Mouse (Mus musculus): ENCODE data around the gene Pomgnt1. TPM values are rescaled to one million over a fixed set of nuclear protein-coding genes. Genes with fewer than 3 reads are reported as not detected.

Gene Pomgnt1
- polyA plus RNA-seq, 1 experiment from 2014 or later, result 59.9 TPM

- 70% methylated on average over 7 of the region's 7 CpGs for WGBS
- no peak overlapping the region for H3K27ac ChIP-seq (replicated peaks)
- H3K4me3 ChIP-seq, result no peak overlapping the region
- no peak overlapping the region for H3K4me2 ChIP-seq
- peaks cover 25% of the 10 kb centered on the region for H3K27me3 ChIP-seq
- H3K9ac ChIP-seq, result no peak overlapping the region
- peaks cover 18% of the 10 kb centered on the region for H3K4me1 ChIP-seq (replicated peaks)
- ATAC-seq (ENCODE audit: low read depth), result no peak
- no peaks in the 10 kb centered on the region for H3K36me3 ChIP-seq
- H3K9me3 ChIP-seq, result no peaks in the 10 kb centered on the region
Observed at GRCm38 (mm10) chr4:116142269-116142668, 18.6 kb downstream of the Pomgnt1 start.

GRCm38 (mm10) chr4:116143317-116143811, 19.7 kb downstream of the Pomgnt1 start:
- 8% methylated on average over 7 of the region's 7 CpGs for WGBS
- H3K9ac ChIP-seq, result no peak overlapping the region
- H3K4me1 ChIP-seq (replicated peaks), result peaks cover 18% of the 10 kb centered on the region
- peak overlapping the region; percentile 97 for H3K4me2 ChIP-seq
- peak; percentile 25; the same call in 1 of the 2 replicates for ATAC-seq (ENCODE audit: low read depth)
- H3K27me3 ChIP-seq, result peaks cover 25% of the 10 kb centered on the region
- H3K36me3 ChIP-seq, result no peaks in the 10 kb centered on the region
- no peaks in the 10 kb centered on the region for H3K9me3 ChIP-seq
- no peak overlapping the region for H3K27ac ChIP-seq (replicated peaks)
- H3K4me3 ChIP-seq, result peak overlapping the region; percentile 58

- no peaks in the 10 kb centered on the region for H3K9me3 ChIP-seq
- H3K4me1 ChIP-seq (replicated peaks), result peaks cover 18% of the 10 kb centered on the region
- peaks cover 25% of the 10 kb centered on the region for H3K27me3 ChIP-seq
- peak; percentile 63 for ATAC-seq (ENCODE audit: low read depth)
- peak overlapping the region; percentile 58 for H3K4me3 ChIP-seq
- H3K27ac ChIP-seq (replicated peaks), result no peak overlapping the region
- peak overlapping the region; percentile 80 for H3K9ac ChIP-seq
- H3K4me2 ChIP-seq, result peak overlapping the region; percentile 97
- no peaks in the 10 kb centered on the region for H3K36me3 ChIP-seq
- WGBS, result under 1% methylated on average over 47 of the region's 47 CpGs
Observed at GRCm38 (mm10) chr4:116143891-116144717, 20.5 kb downstream of the Pomgnt1 start.

- Histone ChIP-seq H3K27me3 (peaks cover 4% of the 10 kb centered on the region), H3K4me1 (replicated peaks) (peaks cover 24% of the 10 kb centered on the region), H3K4me2 (peak overlapping the region; percentile 68), H3K36me3 (peaks cover 30% of the 10 kb centered on the region), H3K4me3 (peak overlapping the region; percentile 73), H3K9ac (peak overlapping the region; percentile 95), H3K9me3 (no peaks in the 10 kb centered on the region), H3K27ac (replicated peaks) (peak overlapping the region; percentile 89)
- peak; percentile 16; the same call in 1 of the 2 replicates for ATAC-seq (ENCODE audit: low read depth)
- 19% methylated on average over 6 of the region's 6 CpGs for WGBS
Observed at GRCm38 (mm10) chr4:116149812-116150155, 26.1 kb downstream of the Pomgnt1 start.

GRCm38 (mm10) chr4:116150156-116150861, 26.7 kb downstream of the Pomgnt1 start:
- Histone ChIP-seq H3K9ac (peak overlapping the region; percentile 95), H3K36me3 (peaks cover 36% of the 10 kb centered on the region), H3K9me3 (no peaks in the 10 kb centered on the region), H3K27me3 (no peaks in the 10 kb centered on the region), H3K4me2 (peak overlapping the region; percentile 68), H3K4me1 (replicated peaks) (peaks cover 23% of the 10 kb centered on the region), H3K4me3 (peak overlapping the region; percentile 73), H3K27ac (replicated peaks) (peak overlapping the region; percentile 89)
- under 1% methylated on average over 73 of the region's 73 CpGs for WGBS
- peak; percentile 93 for ATAC-seq (ENCODE audit: low read depth)

- H3K4me3 ChIP-seq, result peak overlapping the region; percentile 73
- H3K4me2 ChIP-seq, result peak overlapping the region; percentile 68
- H3K36me3 ChIP-seq, result peaks cover 41% of the 10 kb centered on the region
- H3K4me1 ChIP-seq (replicated peaks), result peaks cover 23% of the 10 kb centered on the region
- peak overlapping the region; percentile 95 for H3K9ac ChIP-seq
- peak overlapping the region; percentile 89 for H3K27ac ChIP-seq (replicated peaks)
- WGBS, result 27% methylated on average over 4 of the region's 4 CpGs
- no peaks in the 10 kb centered on the region for H3K27me3 ChIP-seq
- no peaks in the 10 kb centered on the region for H3K9me3 ChIP-seq
- peak; percentile 45 for ATAC-seq (ENCODE audit: low read depth)
Observed at GRCm38 (mm10) chr4:116150862-116151221, 27.2 kb downstream of the Pomgnt1 start.

GRCm38 (mm10) chr4:116151238-116151637, 27.6 kb downstream of the Pomgnt1 start, which contains the start of gene Lurap1:
Gene Lurap1, minus strand, starts transcription at chr4:116151338.
- no peak for ATAC-seq (ENCODE audit: low read depth)
- Histone ChIP-seq H3K36me3 (peaks cover 45% of the 10 kb centered on the region), H3K9ac (peak within 1 kb of the TSS; percentile 95), H3K9me3 (no peaks in the 10 kb centered on the region), H3K4me2 (peak within 1 kb of the TSS; percentile 68), H3K27ac (replicated peaks) (peak within 1 kb of the TSS; percentile 89), H3K4me3 (peak within 1 kb of the TSS; percentile 73), H3K27me3 (no peaks in the 10 kb centered on the region), H3K4me1 (replicated peaks) (peaks cover 23% of the 10 kb centered on the region)
- 78% methylated on average over 6 of the region's 6 CpGs for WGBS

GRCm38 (mm10) chr4:116152702-116153101, 29.1 kb downstream of the Pomgnt1 start:
- no peak for ATAC-seq (ENCODE audit: low read depth)
- Histone ChIP-seq H3K27ac (replicated peaks) (no peak overlapping the region), H3K9ac (no peak overlapping the region), H3K27me3 (no peaks in the 10 kb centered on the region), H3K4me1 (replicated peaks) (peaks cover 23% of the 10 kb centered on the region), H3K36me3 (peaks cover 60% of the 10 kb centered on the region), H3K9me3 (no peaks in the 10 kb centered on the region), H3K4me3 (no peak overlapping the region), H3K4me2 (no peak overlapping the region)
- WGBS, result 91% methylated on average over 15 of the region's 15 CpGs

- 0 out of 2 replicates have a peak, but pooled peaks cover 3% of the 10 kb centered on the region for H3K4me1 ChIP-seq (replicated peaks)
Observed at GRCm38 (mm10) chr4:116157882-116158281, 34.2 kb downstream of the Pomgnt1 start.

GRCm38 (mm10) chr4:116159912-116160311, 36.3 kb downstream of the Pomgnt1 start:
- no peaks in the 10 kb centered on the region for H3K4me1 ChIP-seq (replicated peaks)
- no peak overlapping the region for H3K4me3 ChIP-seq
- H3K4me2 ChIP-seq, result no peak overlapping the region
- H3K27me3 ChIP-seq, result no peaks in the 10 kb centered on the region
- 71% methylated on average over 3 of the region's 3 CpGs for whole genome bisulfite sequencing
- H3K36me3 ChIP-seq, result peaks cover 57% of the 10 kb centered on the region
- H3K9me3 ChIP-seq, result no peaks in the 10 kb centered on the region
- no peak overlapping the region for H3K9ac ChIP-seq
- H3K27ac ChIP-seq (replicated peaks), result no peak overlapping the region
- ATAC-seq (ENCODE audit: low read depth), result no peak

More at GRCm38 (mm10) chr4:116157882-116158281, 34.2 kb downstream of the Pomgnt1 start:
- Histone ChIP-seq H3K9me3 (no peaks in the 10 kb centered on the region), H3K9ac (no peak overlapping the region), H3K4me2 (no peak overlapping the region), H3K36me3 (peaks cover 77% of the 10 kb centered on the region), H3K4me3 (no peak overlapping the region), H3K27ac (replicated peaks) (no peak overlapping the region), H3K27me3 (no peaks in the 10 kb centered on the region)
- 91% methylated on average over 2 of the region's 2 CpGs for WGBS
- no peak for ATAC-seq (ENCODE audit: low read depth)

- Histone ChIP-seq H3K27ac (replicated peaks) (no peak overlapping the region), H3K36me3 (peaks cover 48% of the 10 kb centered on the region), H3K27me3 (no peaks in the 10 kb centered on the region), H3K4me3 (no peak overlapping the region), H3K9ac (no peak overlapping the region), H3K9me3 (no peaks in the 10 kb centered on the region), H3K4me2 (no peak overlapping the region), H3K4me1 (replicated peaks) (no peaks in the 10 kb centered on the region)
- no peak for ATAC-seq (ENCODE audit: low read depth)
- WGBS, result 81% methylated on average over 3 of the region's 3 CpGs
Observed at GRCm38 (mm10) chr4:116160769-116161168, 37.1 kb downstream of the Pomgnt1 start.

GRCm38 (mm10) chr4:116162142-116162541, 38.5 kb downstream of the Pomgnt1 start:
- no peak overlapping the region for H3K9ac ChIP-seq
- no peaks in the 10 kb centered on the region for H3K4me1 ChIP-seq (replicated peaks)
- H3K9me3 ChIP-seq, result no peaks in the 10 kb centered on the region
- no peak overlapping the region for H3K4me3 ChIP-seq
- H3K4me2 ChIP-seq, result no peak overlapping the region
- WGBS, result 83% methylated on average over 4 of the region's 4 CpGs
- H3K27ac ChIP-seq (replicated peaks), result no peak overlapping the region
- no peak for ATAC-seq (ENCODE audit: low read depth)
- peaks cover 35% of the 10 kb centered on the region for H3K36me3 ChIP-seq
- no peaks in the 10 kb centered on the region for H3K27me3 ChIP-seq

Data from neural tube, embryonic 13.5 days (tissue).